In the genomic region with DNA sequence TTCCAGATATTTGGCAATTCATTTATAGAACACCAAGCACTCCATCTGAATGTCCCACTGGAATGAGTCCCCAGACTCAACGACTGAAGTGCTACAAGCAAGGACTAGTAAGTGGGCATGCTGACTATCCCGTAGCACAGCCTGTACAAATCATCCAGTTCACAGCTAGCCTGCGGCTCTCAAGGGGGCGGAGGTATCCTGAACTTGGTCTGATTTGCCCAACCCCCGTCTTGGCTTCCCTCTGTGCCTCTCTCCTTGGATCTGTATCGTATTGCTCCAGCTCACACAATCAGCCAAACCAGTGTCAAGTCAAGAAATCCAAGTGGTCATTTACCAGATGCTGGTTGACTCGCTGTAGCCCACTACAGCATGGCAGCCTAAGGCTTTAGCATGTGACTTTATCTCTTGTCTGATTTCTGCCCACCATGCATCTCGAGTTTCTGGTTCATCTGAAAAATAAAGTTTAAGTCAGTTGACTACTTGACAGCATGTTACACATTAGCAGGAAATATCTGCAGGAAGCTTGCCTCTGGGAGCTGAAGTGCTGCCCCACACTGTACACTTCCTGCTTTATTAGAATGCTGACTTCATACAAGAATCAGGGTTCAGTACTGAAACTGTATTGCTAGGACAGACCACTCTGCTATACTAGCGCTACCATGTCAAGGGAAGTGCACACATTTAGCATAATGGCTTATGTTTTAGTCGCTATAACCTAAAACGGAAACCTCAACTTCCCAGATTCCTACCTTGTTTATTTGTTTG, we compare ENCODE assay signal across 10 mouse cellular contexts. TPM values are rescaled to one million over a fixed set of nuclear protein-coding genes. Genes with fewer than 3 reads are reported as not detected.
DNase-seq lines count a peak whose midpoint lies in the region; ATAC-seq lines count a peak whose summit lies in the region.
"Had no signal": no experiment of that assay in that cellular context is flagged by ENCODE, and none has a peak within 500 bp of the region (broad histone marks: within the 10 kb centered on the region; RNA-seq: fewer than 3 reads in every experiment).

No protein-coding gene starts in this region.

- H3K27me3 ChIP-seq in kidney, embryonic 16.5 days (ENCODE audit: insufficient read depth, low read length): no peaks in the 10 kb centered on the region
- no peaks in the 10 kb centered on the region for H3K27me3 ChIP-seq in lung, embryonic 16.5 days (ENCODE audit: control insufficient read depth, insufficient read depth, low read depth, low read length)

- H3K36me3 ChIP-seq in kidney, embryonic 16.5 days (ENCODE audit: insufficient read depth, low read length): peaks cover 14% of the 10 kb centered on the region; the same call in 1 of the 2 replicates
- H3K36me3 ChIP-seq in lung, embryonic 16.5 days (ENCODE audit: control insufficient read depth, insufficient read depth, low read length): peaks cover 6% of the 10 kb centered on the region; the same call in 1 of the 2 replicates

- no peak for DNase-seq in kidney, postnatal 25 days
- no peak for DNase-seq in adrenal gland, postnatal 36 days
- DNase-seq: embryo, embryonic 11 days; left cerebral cortex, postnatal 4 days; midbrain, embryonic 14.5 days had no signal

- H3K4me2 ChIP-seq in kidney, embryonic 16.5 days (replicated peaks; ENCODE audit: low read depth, low read length): no peak overlapping the region
- H3K4me2 ChIP-seq in lung, embryonic 16.5 days (ENCODE audit: low read depth, low read length): no peak overlapping the region

- no peak overlapping the region for H3K4me3 ChIP-seq in kidney, embryonic 16.5 days (ENCODE audit: low read length)
- H3K4me3 ChIP-seq in lung, embryonic 16.5 days (ENCODE audit: low read length): no peak overlapping the region

- no peaks in the 10 kb centered on the region for H3K9me3 ChIP-seq in kidney, embryonic 16.5 days (ENCODE audit: low read length)
- peaks cover 3% of the 10 kb centered on the region; the same call in 1 of the 2 replicates for H3K9me3 ChIP-seq in lung, embryonic 16.5 days (ENCODE audit: control insufficient read depth, low read length)

- H3K4me1 ChIP-seq in kidney, embryonic 16.5 days (ENCODE audit: insufficient read depth, low read length): no peaks in the 10 kb centered on the region
- H3K4me1 ChIP-seq in lung, embryonic 16.5 days (replicated peaks; ENCODE audit: control insufficient read depth, insufficient read depth, low read length): peaks cover 8% of the 10 kb centered on the region; the same call in 1 of the 2 replicates

- WGBS in kidney, embryonic 16.5 days: 72% methylated on average over 11 of the region's 11 CpGs
- WGBS in lung, embryonic 16.5 days: 52% methylated on average over 11 of the region's 11 CpGs

- H3K9ac ChIP-seq in kidney, embryonic 16.5 days (replicated peaks; ENCODE audit: low read length): no peak overlapping the region
- no peak overlapping the region for H3K9ac ChIP-seq in lung, embryonic 16.5 days (ENCODE audit: low read length)

- peak; percentile 67; the same call in 1 of the 2 replicates for ATAC-seq in kidney, embryonic 16.5 days (ENCODE audit: low FRiP score, low TSS enrichment)
- peak; percentile 60; the same call in 1 of the 2 replicates for ATAC-seq in common myeloid progenitor, adult 5-6 weeks (replicated peaks; ENCODE audit: low read depth, poor library complexity, severe bottlenecking)
- ATAC-seq in granulocyte monocyte progenitor cell, adult 5-6 weeks (replicated peaks; ENCODE audit: poor library complexity, severe bottlenecking): peak; percentile 22; the same call in 1 of the 2 replicates
- peak; percentile 64 for ATAC-seq in lung, embryonic 16.5 days (ENCODE audit: low read depth)
- no peak for ATAC-seq in frontal cortex, adult (ENCODE audit: low TSS enrichment)

- H3K27ac ChIP-seq in kidney, embryonic 16.5 days (ENCODE audit: low read length): peak overlapping the region; percentile 50; the same call in 1 of the 2 replicates
- peak overlapping the region; percentile 51; the same call in 1 of the 2 replicates for H3K27ac ChIP-seq in lung, embryonic 16.5 days (ENCODE audit: low read length)

RNA-seq across cellular contexts. Expression of gene C2cd5, which starts 50.0 kb away (rescaled TPM):
- polyA plus RNA-seq in kidney, embryonic 16.5 days (2015; fragmentation: Nextera tagmentation; extraction: Ambion mirVana): 35.3 and 40.3 TPM in 2 replicates
- total RNA-seq in common myeloid progenitor, adult 5-6 weeks (2017): 33.8 and 38.7 TPM in 2 replicates
- 80.3 and 105 TPM in 2 replicates for total RNA-seq in granulocyte monocyte progenitor cell, adult 5-6 weeks (2014; fragmentation: Nextera tagmentation)
- total RNA-seq in granulocyte monocyte progenitor cell, adult 5-6 weeks (2017): 50.8 and 51.8 TPM in 2 replicates
- 26.7 and 27.0 TPM in 2 replicates for polyA plus RNA-seq in lung, embryonic 16.5 days (2015; fragmentation: Nextera tagmentation; extraction: Ambion mirVana)
- total RNA-seq in adrenal gland, postnatal 36 days (2021): 10 to 100 TPM; 18.3 to 19.2 TPM
